In the genomic region with DNA sequence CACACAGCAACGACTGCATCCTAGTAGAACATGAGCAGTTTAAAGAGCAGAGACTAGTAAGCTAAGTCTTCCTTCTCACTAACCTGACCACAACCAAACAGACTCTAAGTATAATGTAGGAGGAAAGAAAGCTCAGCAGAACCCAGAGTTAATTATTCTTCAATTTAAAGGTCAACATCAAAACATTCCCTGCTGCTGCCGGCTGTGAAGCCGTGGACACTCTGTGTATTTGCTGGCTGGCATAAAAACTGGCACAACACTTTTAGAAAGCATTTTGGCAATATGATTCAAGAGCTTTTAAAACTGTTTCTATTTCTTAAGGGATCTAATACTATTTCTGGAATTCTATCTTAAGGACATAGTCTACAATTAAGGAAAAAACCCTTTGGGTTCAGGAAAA, we compare ENCODE assay signal across 25 mouse cellular contexts. TPM values are rescaled to one million over a fixed set of nuclear protein-coding genes. Genes with fewer than 3 reads are reported as not detected.
DNase-seq lines count a peak whose midpoint lies in the region; ATAC-seq and TF ChIP-seq lines count a peak whose summit lies in the region.
"Had no signal": no experiment of that assay in that cellular context is flagged by ENCODE, and none has a peak within 500 bp of the region (broad histone marks: within the 10 kb centered on the region; RNA-seq: fewer than 3 reads in every experiment).

No protein-coding gene starts in this region.

- H3K4me3 ChIP-seq in left cerebral cortex, adult 2 months: no peak overlapping the region
- no peak overlapping the region for H3K4me3 ChIP-seq in olfactory bulb, adult 2 months (ENCODE audit: insufficient read depth, low read depth, low read length)
- H3K4me3 ChIP-seq: embryonic facial prominence, embryonic 12.5 days; forebrain, embryonic 10.5 days; forebrain, embryonic 15.5 days; limb, embryonic 13.5 days; lung, embryonic 15.5 days; midbrain, embryonic 13.5 days; stomach, embryonic 15.5 days had no signal

- no peak for TF ChIP-seq CTCF in left cerebral cortex, adult 2 months (IDR thresholded peaks at IDR 0.05)
- TF ChIP-seq CTCF in olfactory bulb, adult 2 months (IDR thresholded peaks at IDR 0.05; ENCODE audit: insufficient read depth, low read depth, low read length): no peak

- no peak for TF ChIP-seq POLR2A in olfactory bulb, adult 2 months (IDR thresholded peaks at IDR 0.05; ENCODE audit: insufficient read depth, low read depth, low read length)

- DNase-seq in frontal cortex, postnatal 36 days (ENCODE audit: low spot score in 2 of 2): no peak
- peak; percentile 35 for DNase-seq in kidney, adult 11 months
- no peak for DNase-seq in kidney, adult 18-20 months
- no peak for DNase-seq in left cerebral cortex, adult 2 months (ENCODE audit: extremely low spot score in 1 of 2, low spot score in 2 of 2)
- DNase-seq in left cerebral cortex, postnatal 10 days (ENCODE audit: extremely low spot score in 1 of 2, low spot score in 2 of 2): no peak
- no peak for DNase-seq in adrenal gland, adult 18-20 months (ENCODE audit: low spot score in 2 of 2)
- DNase-seq: adrenal gland, postnatal 10 days; cerebellum, adult 11 months; cerebellum, adult 9-11 months; embryo, embryonic 11 days; gastrocnemius, postnatal 10 days; lung, postnatal 4 days; right cerebral cortex, postnatal 25 days had no signal

- ATAC-seq in frontal cortex, adult (ENCODE audit: low TSS enrichment): peak; percentile 39
- ATAC-seq: forebrain, embryonic 15.5 days; hindbrain, postnatal 0 days; intestine, embryonic 16.5 days; midbrain, embryonic 13.5 days had no signal

- intact Hi-C loops in left cerebral cortex, adult 2 months (cut with DNase I): no loop called here
- intact Hi-C loops in left cerebral cortex, postnatal 10 days (cut with DNase I): no loop called here

- WGBS in olfactory bulb, adult 2 months: 11% methylated on average over 3 of the region's 3 CpGs

- peaks cover 4% of the 10 kb centered on the region; the same call in 1 of the 2 replicates for H3K4me1 ChIP-seq in olfactory bulb, adult 2 months (ENCODE audit: control insufficient read depth, insufficient read depth, low read length)
- H3K4me1 ChIP-seq: stomach, embryonic 15.5 days had no signal

- peak overlapping the region; percentile 25; the same call in 1 of the 2 replicates for H3K27ac ChIP-seq in left cerebral cortex, adult 2 months
- peak overlapping the region; percentile 60 for H3K27ac ChIP-seq in olfactory bulb, adult 2 months (ENCODE audit: insufficient read depth, low read depth, low read length)
- H3K27ac ChIP-seq: embryonic facial prominence, embryonic 12.5 days; forebrain, embryonic 10.5 days; forebrain, embryonic 15.5 days; limb, embryonic 13.5 days; lung, embryonic 15.5 days; midbrain, embryonic 13.5 days; stomach, embryonic 15.5 days had no signal

RNA-seq across cellular contexts. Expression of gene Enah, which starts 22.0 kb away (rescaled TPM):
- 100 to 1,000 TPM; 161 to 168 TPM for total RNA-seq in left cerebral cortex, adult 2 months (2021)
- total RNA-seq in left cerebral cortex, postnatal 10 days (2021): 100 to 1,000 TPM; 139 to 152 TPM
- polyA plus RNA-seq in olfactory bulb, adult 2 months (2012; ENCODE audit: insufficient read depth, insufficient read length, low replicate concordance, missing spikeins): 161 TPM in 1 of 2 replicates, not detected in the other
- 10 to 100 TPM; 66.5 to 68.8 TPM for total RNA-seq in adrenal gland, adult 18-20 months (2021)
- polyA plus RNA-seq: G1E had no signal
